Mouse (Mus musculus) lung, adult 2 months (tissue): ENCODE results near the gene Pappa2. TPM values are rescaled to one million over a fixed set of nuclear protein-coding genes. Genes with fewer than 3 reads are reported as not detected.

Experiments used
- DNase-seq: peaks from one replicate; pipeline ENCODE4 v3.0.0; 2022
- H3K4me1 ChIP-seq: fragments of 200-500 bp; 2 replicates; pipeline ENCODE4 v1.6.1; 2011; ENCODE audit warnings: low read length; ENCODE audit not compliant: control insufficient read depth, insufficient read depth
- H3K4me3 ChIP-seq: fragments of 200-500 bp; replicated peaks from 2 replicates; pipeline ENCODE3; 2011; ENCODE audit warnings: low read depth, mild to moderate bottlenecking, control low read depth, low read length; ENCODE audit errors: extremely low read depth
- CTCF ChIP-seq: fragments of 200-500 bp; IDR thresholded peaks from 2 replicates; pipeline ENCODE4 v1.5.1; 2011; ENCODE audit warnings: mild to moderate bottlenecking, low read length, control low read depth; ENCODE audit not compliant: insufficient read depth
- POLR2A ChIP-seq: fragments of 200-500 bp; IDR thresholded peaks from 2 replicates; pipeline ENCODE4 v1.6.1; 2011; ENCODE audit warnings: low read depth, mild to moderate bottlenecking, control low read depth, low read length, borderline replicate concordance; ENCODE audit errors: extremely low read depth
- WGBS: fragments of 180-500 bp; shearing (Covaris S2); methylation state at CpG from one replicate; pipeline ENCODE4 v1.1.7; 2018; 5-methylcytosine and 5-hydroxymethylcytosine counted together
- polyA plus RNA-seq: library from polyadenylated mRNA; depleted of rRNA; stranded (reverse); fragments of >200 nt; gene quantifications from 2 replicates; pipeline ENCODE4 v1.2.3, GENCODE M21; 2012

Pappa2 gene
- polyA plus RNA-seq, 1 experiment, result 0.21 TPM

DNA sequence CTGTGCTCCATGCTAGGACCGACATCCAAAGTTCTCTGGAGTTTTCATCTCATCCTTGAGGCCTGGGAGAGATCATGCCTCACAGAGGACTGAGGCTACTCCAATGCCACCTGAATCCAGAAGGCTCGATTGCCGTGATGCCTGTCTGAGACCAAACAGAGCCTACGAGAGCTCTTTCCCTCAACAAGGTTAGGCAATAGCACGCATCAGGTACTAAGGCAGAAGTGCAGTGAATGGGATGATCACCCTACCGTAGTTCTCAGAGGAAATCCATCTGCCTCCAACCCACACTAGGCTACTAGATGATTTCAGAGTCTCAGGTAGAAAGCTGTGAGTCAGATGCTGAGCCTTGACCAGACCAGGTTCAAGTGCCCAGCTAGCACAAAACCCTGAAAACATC is 31.2 kb downstream of the Pappa2 start:
- no peaks in the 10 kb centered on the region for H3K4me1 ChIP-seq
- TF ChIP-seq CTCF, result no peak
- no peak for TF ChIP-seq POLR2A
- DNase-seq, result no peak
- 82% methylated on average over 6 of the region's 6 CpGs for WGBS
- no peak overlapping the region for H3K4me3 ChIP-seq

DNA sequence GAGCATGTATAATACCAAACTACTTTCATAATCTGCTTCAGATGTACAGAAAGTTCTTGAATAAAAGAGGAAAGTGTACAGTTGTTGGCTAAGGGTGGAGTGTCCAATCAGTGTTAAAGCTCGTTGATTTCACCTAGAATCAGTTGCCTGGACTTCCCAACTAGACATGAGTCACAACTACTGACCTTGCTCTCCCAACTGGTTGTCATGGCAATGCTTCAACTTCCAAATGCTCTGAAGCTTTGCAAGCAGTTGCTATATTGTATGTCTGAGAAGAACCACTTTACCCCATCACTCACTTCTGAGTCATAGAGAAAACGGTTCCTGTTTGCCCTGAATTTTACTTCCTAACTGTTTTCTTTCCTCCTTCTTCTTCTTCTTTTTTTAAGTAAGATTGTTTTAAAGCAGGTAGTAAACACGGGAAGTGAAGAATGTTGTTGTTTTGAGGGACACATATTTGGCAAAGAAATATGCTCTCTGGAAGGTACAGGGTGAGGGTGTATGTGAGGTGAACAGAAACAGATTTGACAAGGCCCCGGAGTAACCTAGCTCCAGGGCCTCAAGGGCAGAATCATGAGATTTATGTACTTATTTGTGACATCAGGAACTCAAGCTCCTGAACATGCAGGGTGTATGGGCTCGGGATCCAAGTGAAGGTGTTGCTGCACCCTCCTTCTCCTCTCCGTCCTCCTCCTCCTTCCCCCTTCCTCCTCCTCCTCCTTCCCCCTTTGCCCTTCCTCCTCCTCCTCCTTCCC is 32.1 kb downstream of the Pappa2 start:
- no peak for DNase-seq
- H3K4me3 ChIP-seq, result no peak overlapping the region
- TF ChIP-seq CTCF, result no peak
- no peak for TF ChIP-seq POLR2A
- WGBS, result 41% methylated on average over 6 of the region's 6 CpGs
- H3K4me1 ChIP-seq, result no peaks in the 10 kb centered on the region

DNA sequence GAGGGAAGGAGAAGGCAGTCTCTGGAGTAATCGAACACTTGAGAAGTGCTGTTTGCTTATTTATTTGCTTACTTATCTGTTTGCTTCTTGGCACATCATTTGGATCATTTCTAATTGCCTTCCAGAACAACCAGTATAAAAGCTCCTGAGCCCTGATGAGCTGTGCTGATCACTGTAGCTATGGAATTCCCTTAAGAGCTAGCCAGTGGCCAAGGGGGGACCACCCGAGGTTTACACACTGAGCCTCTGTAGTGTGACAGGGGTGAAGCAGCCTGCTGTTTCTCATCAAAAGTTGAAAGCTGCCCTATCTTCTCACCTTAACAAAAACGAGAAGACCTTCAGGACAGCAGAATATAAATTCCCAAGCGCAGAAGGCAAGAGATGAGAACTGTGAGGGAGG is 35.4 kb downstream of the Pappa2 start:
- DNase-seq, result no peak
- no peak for TF ChIP-seq CTCF
- Histone ChIP-seq H3K4me3 (no peak overlapping the region), H3K4me1 (no peaks in the 10 kb centered on the region)
- 66% methylated on average over 4 of the region's 4 CpGs for WGBS

DNA sequence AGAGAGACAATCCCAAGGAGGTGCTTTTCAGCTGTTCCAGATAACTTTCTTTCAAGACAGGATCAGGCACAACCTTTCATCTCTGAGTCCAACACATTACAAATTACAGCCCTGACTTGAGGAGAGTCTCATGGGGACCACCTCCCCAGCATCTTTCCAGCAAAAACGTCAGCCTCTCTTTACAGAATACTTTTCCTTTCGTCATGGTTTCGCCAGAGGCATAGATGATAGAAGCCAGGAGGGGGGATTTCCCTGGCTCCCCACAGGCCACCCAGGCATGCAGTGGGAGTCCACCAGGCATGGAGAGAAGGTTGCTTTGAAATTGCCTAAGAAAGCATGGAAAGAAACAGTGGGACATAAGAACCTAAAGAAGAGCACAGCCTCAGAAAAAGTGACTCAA is 37.4 kb downstream of the Pappa2 start:
- TF ChIP-seq POLR2A, result no peak
- no peak for TF ChIP-seq CTCF
- no peak for DNase-seq
- no peak overlapping the region for H3K4me3 ChIP-seq
- WGBS, result 73% methylated on average over 3 of the region's 3 CpGs
- no peaks in the 10 kb centered on the region for H3K4me1 ChIP-seq

DNA sequence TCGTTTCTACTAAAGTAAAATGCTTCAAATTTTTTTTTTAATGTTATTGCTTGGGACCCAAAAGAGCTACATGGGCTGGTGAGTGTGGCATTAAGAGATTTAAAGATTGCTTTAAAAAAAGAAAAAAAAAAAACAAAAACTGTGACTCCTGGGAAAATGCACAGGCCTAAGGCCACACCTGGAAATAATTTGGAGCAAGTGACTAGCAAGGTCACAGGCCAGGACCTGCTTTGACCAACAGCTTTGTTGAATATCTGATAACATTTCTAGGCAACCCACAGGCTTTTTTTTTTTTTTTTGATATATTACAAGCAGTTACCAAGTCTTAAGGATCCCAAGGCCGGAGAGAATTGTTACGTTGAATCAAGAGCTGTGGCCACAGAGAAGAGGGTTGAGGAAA is 39.3 kb downstream of the Pappa2 start:
- TF ChIP-seq POLR2A (no peak), CTCF (no peak)
- no peak overlapping the region for H3K4me3 ChIP-seq
- H3K4me1 ChIP-seq, result no peaks in the 10 kb centered on the region
- 80% methylated on average over 3 of the region's 3 CpGs for WGBS
- DNase-seq, result no peak

DNA sequence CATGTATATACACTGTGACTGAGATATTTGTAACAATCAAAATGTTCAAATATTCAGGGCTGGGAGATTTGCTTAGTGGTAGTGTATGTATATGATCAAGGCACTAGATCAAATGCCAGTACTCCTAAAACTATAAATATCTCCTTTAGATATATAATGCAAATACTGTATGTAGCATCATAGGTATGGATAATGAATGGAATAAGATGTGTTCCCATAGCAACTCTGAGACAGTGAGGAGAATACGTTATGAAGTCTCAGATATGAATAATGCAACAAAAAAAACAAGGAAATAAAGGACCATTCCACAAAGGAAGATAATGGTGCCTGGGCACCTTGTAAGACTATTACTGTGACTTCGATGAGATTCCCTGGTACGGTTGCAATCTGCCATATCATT is 45.8 kb downstream of the Pappa2 start:
- TF ChIP-seq CTCF (no peak), POLR2A (no peak)
- no peak for DNase-seq
- no peaks in the 10 kb centered on the region for H3K4me1 ChIP-seq
- 90% methylated on average over 3 of the region's 3 CpGs for WGBS
- H3K4me3 ChIP-seq, result no peak overlapping the region

DNA sequence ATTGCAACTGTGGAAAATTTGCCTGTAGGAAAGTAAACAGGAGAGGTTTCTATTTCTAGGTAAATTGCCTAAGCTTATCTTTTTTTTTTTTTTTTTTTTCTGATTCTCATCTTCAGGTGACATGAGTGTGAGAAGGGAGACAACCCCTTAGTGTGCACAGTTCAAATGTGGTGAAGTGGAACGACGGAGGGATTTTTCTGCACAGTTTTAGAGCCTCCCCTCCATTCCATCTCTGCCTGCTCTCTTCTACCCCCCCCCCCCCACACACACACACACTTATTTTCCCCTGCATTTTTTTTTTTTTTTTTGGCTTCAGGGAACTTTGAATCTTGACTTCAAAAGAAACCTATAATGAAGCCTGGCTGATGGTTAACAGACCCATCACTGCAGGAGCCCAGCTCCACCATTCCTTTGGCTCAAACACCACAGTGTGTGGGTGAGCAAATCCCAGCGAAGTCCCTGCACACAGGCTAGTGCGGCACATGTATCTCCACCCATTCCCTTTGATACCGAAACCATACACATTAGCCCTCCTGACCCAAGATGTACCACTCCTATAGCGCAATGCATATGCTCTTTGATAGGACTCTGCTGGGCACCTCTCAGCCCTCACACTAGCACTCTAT is 49.0 kb downstream of the Pappa2 start:
- WGBS, result 81% methylated on average over 6 of the region's 6 CpGs
- Histone ChIP-seq H3K4me1 (no peaks in the 10 kb centered on the region), H3K4me3 (no peak overlapping the region)
- no peak for DNase-seq
- TF ChIP-seq POLR2A (no peak), CTCF (no peak)

DNA sequence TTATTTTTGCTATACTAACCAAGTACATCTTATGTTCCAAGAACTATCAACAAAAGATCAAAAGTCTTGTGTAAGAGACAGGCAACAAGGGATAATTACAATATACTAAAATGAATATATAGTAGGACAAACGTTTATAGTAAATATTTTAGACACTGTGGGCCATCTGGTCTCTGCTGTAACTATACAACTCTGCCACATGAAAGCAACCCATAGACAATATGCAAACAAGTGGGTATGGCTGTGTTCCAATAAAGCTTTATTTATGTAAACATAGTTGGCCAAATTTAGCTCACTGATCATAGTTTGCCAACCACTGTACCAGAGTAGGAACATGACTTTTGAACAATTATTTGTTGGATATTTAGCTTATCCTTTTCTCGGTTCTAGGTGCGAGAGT is 50.9 kb downstream of the Pappa2 start:
- Histone ChIP-seq H3K4me3 (no peak overlapping the region), H3K4me1 (no peaks in the 10 kb centered on the region)
- WGBS, result 45% methylated on average over 3 of the region's 3 CpGs
- DNase-seq, result no peak
- no peak for TF ChIP-seq POLR2A
- no peak for TF ChIP-seq CTCF

DNA sequence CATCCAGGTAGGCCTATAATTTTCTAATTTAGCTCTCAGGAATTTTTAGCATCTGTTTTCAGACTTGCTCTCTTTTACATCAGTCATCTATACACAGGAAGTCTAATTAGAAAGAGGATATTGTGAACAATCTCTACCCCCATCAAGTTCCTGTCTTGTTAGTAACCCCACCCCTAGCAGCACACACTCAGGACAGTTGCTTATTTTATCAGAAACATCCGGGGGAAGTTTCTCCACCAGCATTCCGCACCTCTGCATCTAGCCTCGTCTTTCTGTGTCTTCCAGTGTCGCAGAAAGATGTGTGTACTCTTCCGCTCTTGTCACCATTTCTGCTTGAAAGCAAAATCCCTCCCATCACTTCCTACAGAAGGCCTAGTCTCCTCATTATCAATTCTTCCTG is 59.8 kb downstream of the Pappa2 start:
- no peak overlapping the region for H3K4me3 ChIP-seq
- H3K4me1 ChIP-seq, result no peaks in the 10 kb centered on the region; the same call in 1 of the 2 replicates
- DNase-seq, result no peak
- TF ChIP-seq POLR2A (no peak), CTCF (no peak)
- 40% methylated on average over 5 of the region's 5 CpGs for WGBS

DNA sequence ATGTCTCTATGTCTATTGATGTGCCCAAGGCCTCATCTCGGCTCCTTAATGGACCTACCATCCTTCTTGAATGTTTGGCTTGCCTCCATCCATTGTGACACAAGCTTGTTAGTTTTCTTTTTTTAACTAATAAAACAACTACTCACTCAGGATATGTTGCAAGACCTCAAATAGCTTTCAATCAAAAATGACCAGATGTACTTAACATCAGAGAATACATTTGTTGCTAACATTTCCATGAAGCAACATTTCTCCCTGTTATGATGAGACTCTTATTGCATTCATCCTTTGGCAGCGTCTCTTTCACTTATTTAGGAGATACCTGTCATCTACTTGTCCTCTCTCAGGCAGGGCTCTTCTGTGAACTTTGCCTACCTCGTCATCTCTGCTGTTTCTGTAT is 61.4 kb downstream of the Pappa2 start:
- Histone ChIP-seq H3K4me1 (no peaks in the 10 kb centered on the region; the same call in 1 of the 2 replicates), H3K4me3 (no peak overlapping the region)
- TF ChIP-seq POLR2A (no peak), CTCF (no peak)
- WGBS, result 58% methylated on average over 3 of the region's 3 CpGs
- DNase-seq, result no peak

DNA sequence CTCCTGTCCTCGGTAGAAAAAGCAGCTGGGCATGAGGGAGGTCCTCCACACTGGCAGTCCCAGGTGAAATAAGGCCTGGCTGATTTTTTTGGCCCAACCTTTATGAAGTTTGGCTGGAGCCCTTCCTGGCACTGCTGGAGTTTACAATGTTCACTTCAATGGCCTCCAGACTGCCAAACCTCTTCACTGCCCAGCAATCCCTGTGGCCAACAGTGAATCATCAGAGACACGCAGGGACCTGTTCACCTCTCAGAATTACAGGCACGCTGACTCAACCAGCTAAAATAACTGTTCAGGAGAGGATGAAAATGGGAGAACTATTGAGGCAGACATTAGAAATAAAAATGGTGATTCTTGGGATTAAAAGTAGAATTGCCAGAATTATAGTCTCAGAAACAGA is 63.2 kb downstream of the Pappa2 start:
- Histone ChIP-seq H3K4me3 (no peak overlapping the region), H3K4me1 (no peaks in the 10 kb centered on the region; the same call in 1 of the 2 replicates)
- no peak for DNase-seq
- 74% methylated on average over 3 of the region's 3 CpGs for WGBS
- TF ChIP-seq POLR2A (no peak), CTCF (no peak)
